Mouse (Mus musculus) liver, embryonic 14.5 days (tissue): Measurements from ENCODE around the gene Npcd.

Experiments used
- CTCF ChIP-seq: IDR thresholded peaks from 2 replicates; pipeline ENCODE4 v1.5.1; 2016; ENCODE audit warnings: antibody characterized with exemption, low read depth, control low read depth
- EP300 ChIP-seq: IDR thresholded peaks from 2 replicates; pipeline ENCODE4 v1.6.1; 2016; ENCODE audit warnings: antibody characterized with exemption, low read depth

- no peak for TF ChIP-seq CTCF
- TF ChIP-seq EP300: no peak
Observed at GRCm38 (mm10) chr15:79741173-79741858, 92.7 kb downstream of the Npcd start.
